Mouse (Mus musculus) Muller cell, postnatal 12 days (primary cell): ENCODE measurements around the gene Zfp367.

Experiments used
- DNase-seq: peaks from one replicate; pipeline ENCODE4 v3.0.0-alpha.2; 2015; ENCODE audit errors: inconsistent ontology term

The Zfp367 gene

DNA sequence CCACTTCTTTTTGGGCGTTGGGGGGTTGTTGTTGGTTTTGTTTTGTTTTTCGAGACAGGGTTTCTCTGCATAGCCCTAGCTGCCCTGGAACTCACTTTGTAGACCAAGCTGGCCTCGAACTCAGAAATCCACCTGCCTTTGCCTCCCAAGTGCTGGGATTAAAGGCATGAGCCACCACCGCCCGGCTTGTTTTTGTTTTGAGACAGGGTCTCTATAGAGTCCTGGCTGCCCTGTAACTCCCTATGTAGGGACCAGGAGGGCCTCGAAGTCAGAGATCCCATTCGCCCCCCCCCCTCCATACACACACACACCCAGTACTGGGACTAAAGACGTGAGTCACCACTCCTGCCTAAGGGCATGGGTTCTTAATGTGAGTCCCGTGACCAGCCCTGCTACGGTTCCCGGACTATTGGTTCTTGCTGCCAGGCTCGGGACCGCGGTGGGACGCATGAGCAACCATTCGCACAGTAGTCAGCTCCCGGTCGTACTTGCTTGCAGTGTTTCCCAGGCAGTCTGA lies 807 bp upstream of the Zfp367 start:
- peak; percentile 90 for DNase-seq

DNA sequence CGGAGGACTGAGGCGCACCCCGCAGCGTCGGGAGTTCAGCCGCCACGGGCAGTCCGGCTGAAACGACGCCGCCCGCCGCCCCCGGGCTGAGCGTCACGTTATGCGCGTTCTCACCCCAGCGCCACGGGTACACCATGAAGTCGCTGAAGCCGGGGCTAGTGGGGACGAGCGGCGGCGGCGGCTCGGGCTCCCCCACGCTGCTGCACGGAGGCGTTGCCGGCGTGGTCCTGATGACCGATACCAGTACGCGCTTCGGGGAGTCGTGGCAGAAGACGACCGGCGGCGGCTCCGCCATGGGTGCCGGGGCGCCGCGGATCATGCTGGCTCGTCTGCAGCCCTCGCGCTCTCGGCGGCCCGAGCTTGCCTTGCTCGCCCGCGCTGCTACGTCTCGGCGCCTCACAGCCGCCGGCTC lies 325 bp downstream of the Zfp367 start:
- no peak for DNase-seq

GRCm38 (mm10) chr13:64152241-64152669 lies 747 bp downstream of the Zfp367 start:
- DNase-seq: peak; percentile 89

- no peak for DNase-seq
Measured at GRCm38 (mm10) chr13:64150121-64150520, 2.9 kb downstream of the Zfp367 start.

GRCm38 (mm10) chr13:64129616-64130375 lies 23.2 kb downstream of the Zfp367 start:
- DNase-seq: peak; percentile 63

DNA sequence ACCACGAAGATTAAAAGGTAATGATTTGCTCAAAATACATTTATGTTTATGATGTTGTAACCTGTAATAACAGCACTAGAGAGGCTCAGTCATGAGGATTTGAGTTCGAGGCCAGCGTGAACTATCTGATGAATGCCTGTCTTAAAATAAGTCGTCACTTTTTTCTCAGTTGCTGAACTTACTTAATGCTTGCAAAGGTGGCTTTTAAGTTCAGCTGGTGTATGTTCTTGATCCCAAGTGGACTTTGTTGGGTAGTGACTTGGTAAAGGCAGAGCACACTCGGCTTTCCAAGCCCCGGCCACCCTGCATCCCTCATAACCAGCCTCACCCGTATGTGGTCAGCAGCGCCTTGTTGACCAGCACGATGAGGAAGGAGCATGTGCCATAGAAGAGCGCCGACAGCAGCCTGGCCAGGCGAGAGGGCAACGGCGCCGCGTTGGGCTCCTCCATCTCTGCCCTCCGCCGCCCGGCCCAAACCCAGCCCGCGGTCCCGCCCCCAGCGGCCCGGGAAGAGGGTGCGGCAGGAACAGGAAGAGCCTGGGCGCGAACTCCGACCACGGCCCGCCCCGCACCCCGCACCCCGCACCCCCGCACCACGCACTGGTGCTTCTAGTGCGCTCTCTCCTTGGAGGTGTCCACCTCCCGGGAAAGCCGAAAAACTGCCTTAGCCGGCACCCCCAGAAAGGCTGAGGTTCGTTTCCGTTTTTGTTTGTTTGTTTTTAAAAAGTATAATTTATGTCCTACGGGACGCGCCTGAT lies 24.0 kb downstream of the Zfp367 start, which contains the start of gene Slc35d2:
Slc35d2 (minus strand) TSS at position 511 of the 758 bp plus-strand sequence.
- peak; percentile 61 for DNase-seq

- no peak for DNase-seq
Measured at GRCm38 (mm10) chr13:64126316-64126715, 26.7 kb downstream of the Zfp367 start.

DNA sequence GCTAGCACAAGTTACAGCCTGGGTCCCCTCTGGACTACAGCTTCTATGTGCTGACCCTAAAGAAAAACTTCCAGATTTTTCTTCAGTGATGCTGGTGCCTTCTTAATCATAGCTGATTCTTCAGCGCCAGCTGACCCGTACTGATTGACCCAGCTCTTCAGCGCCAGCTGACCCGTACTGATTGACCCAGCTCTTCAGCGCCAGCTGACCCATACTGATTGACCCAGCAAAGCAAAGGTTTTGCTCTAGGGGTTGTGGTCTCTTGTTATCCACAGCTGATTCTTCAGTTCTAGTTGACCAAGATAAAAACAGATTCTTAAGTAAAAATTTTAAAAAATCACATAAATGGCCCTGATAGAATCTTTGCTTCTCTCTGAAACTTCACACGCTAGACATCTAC lies 28.1 kb downstream of the Zfp367 start:
- DNase-seq: no peak

DNA sequence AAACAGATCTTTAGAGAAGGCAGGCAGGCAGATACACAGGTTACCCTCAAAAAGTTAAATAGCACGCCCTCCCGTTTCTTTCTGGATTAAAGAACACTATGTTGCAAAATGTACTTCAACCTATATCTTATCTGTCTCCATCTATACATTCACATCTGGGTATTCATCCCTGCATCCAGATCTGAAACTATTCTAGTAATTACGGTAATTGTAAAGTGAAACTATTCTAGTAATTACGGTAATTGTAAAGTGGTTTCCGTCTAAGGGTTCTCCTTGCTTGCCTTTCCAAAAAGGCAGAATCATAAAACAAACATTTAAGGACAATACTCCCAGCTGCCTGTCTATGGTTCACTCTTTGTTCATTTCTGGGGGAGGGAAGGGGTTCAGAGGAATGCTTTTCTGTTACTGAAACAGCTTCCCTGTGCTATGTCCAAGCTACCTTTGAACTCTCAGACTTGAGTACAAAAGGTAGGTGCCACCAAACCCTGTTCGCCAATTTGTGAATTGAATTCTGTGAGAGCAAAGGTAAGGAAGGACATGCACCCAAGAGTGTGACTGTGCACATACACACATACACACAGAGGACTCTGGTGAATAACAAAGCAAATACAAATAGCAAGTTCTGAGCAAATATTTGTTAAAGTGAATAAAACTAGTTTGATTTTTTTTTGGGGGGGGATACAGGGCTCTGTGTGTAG lies 29.4 kb downstream of the Zfp367 start:
- DNase-seq: no peak

GRCm38 (mm10) chr13:64120760-64121159 lies 32.2 kb downstream of the Zfp367 start:
- DNase-seq: no peak

DNA sequence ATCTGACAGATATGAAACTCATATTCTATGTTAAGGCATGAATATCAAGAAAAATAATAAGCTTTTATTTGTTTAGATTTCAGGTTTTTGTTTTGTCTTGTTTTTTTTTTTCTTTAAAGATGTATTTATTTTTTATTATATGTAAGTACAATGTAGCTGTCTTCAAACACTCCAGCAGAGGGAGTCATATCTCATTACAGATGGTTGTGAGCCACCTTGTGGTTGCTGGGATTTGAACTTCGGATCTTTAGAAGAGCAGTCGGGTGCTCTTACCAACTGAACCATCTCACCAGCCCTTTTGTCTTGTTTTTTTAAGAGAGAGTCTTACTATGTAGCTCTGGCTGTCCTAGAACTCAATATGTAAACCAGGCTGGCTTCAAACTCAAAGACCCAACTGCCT lies 35.6 kb downstream of the Zfp367 start:
- DNase-seq: no peak

GRCm38 (mm10) chr13:64110421-64110820 lies 42.6 kb downstream of the Zfp367 start:
- DNase-seq: no peak

GRCm38 (mm10) chr13:64108381-64108850 lies 44.6 kb downstream of the Zfp367 start:
- no peak for DNase-seq

GRCm38 (mm10) chr13:64107535-64107934 lies 45.5 kb downstream of the Zfp367 start:
- DNase-seq: no peak

DNA sequence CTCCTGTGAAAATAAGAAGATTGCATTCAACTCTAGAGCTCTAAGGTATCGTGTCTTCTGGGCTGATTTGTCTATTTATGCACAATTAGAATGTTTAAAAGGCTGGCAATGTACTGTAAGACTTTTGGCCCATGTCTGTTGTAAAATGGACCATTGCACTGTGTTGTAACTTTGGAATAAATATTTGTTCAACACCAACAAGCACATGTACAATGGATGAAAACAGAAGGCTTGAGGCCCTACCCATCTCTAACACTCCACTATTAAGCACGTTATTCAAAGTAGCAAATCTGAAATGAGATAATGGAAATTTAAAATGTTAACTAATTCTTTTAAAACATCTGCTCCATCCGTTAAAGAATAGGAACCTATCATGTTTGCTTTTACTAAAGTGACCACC lies 45.9 kb downstream of the Zfp367 start:
- no peak for DNase-seq

- peak; percentile 45 for DNase-seq
Measured at GRCm38 (mm10) chr13:64105690-64106089, 47.3 kb downstream of the Zfp367 start.

- no peak for DNase-seq
Measured at GRCm38 (mm10) chr13:64100186-64100585, 52.8 kb downstream of the Zfp367 start.

GRCm38 (mm10) chr13:64098992-64099391 lies 54.0 kb downstream of the Zfp367 start:
- no peak for DNase-seq

GRCm38 (mm10) chr13:64093341-64093740 lies 59.7 kb downstream of the Zfp367 start:
- DNase-seq: peak; percentile 60

DNA sequence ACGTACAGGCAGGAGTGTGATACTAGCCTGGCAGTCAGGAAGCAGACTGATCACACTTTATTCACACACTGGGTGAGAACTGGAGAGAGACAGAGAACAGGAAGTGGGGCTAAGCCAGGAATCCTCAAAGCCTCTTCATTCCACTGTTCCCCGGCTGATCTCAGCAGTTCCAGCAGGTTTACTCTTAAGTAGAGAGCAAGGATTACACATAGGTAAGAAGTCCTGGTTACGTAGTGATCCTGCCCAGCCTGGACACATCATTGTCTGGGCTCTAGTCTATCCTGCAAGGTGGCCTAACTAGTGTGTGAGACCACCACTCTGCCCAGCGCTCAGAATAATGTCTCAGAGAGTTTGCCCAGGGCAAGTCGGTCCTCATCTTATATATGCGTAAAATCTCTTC lies 60.2 kb downstream of the Zfp367 start:
- DNase-seq: no peak

GRCm38 (mm10) chr13:64092141-64092540 lies 60.9 kb downstream of the Zfp367 start:
- DNase-seq: no peak

GRCm38 (mm10) chr13:64091006-64091405 lies 62.0 kb downstream of the Zfp367 start:
- DNase-seq: peak; percentile 56
